Mouse (Mus musculus): ENCODE results near the gene Mvb12b. TPM values are rescaled to one million over a fixed set of nuclear protein-coding genes. Genes with fewer than 3 reads are reported as not detected.

Mvb12b gene
- polyA plus RNA-seq, 1 experiment from 2014 or later, result 15.7 TPM

GRCm38 (mm10) chr2:33706403-33706802 is 181.3 kb downstream of the Mvb12b start:
- Histone ChIP-seq H3K9me3 (no peaks in the 10 kb centered on the region), H3K9ac (no peak overlapping the region), H3K4me2 (replicated peaks) (no peak overlapping the region), H3K4me1 (replicated peaks) (0 out of 2 replicates have a peak, but pooled peaks cover 5% of the 10 kb centered on the region), H3K4me3 (replicated peaks) (no peak overlapping the region), H3K36me3 (no peaks in the 10 kb centered on the region), H3K27ac (no peak overlapping the region), H3K27me3 (replicated peaks) (peaks cover 47% of the 10 kb centered on the region)
- ATAC-seq, result no peak
- 64% methylated on average over 9 of the region's 9 CpGs for WGBS

GRCm38 (mm10) chr2:33705687-33706320 is 181.9 kb downstream of the Mvb12b start:
- Histone ChIP-seq H3K4me1 (replicated peaks) (0 out of 2 replicates have a peak, but pooled peaks cover 5% of the 10 kb centered on the region), H3K4me2 (replicated peaks) (no peak overlapping the region), H3K27me3 (replicated peaks) (peaks cover 52% of the 10 kb centered on the region), H3K4me3 (replicated peaks) (no peak overlapping the region), H3K36me3 (no peaks in the 10 kb centered on the region), H3K27ac (no peak overlapping the region), H3K9me3 (no peaks in the 10 kb centered on the region), H3K9ac (no peak overlapping the region)
- ATAC-seq, result no peak
- 42% methylated on average over 16 of the region's 16 CpGs for WGBS

- WGBS, result 54% methylated on average over 5 of the region's 5 CpGs
- H3K4me1 ChIP-seq (replicated peaks), result 0 out of 2 replicates have a peak, but pooled peaks cover 5% of the 10 kb centered on the region
- no peak overlapping the region for H3K4me2 ChIP-seq (replicated peaks)
- H3K27me3 ChIP-seq (replicated peaks), result peaks cover 51% of the 10 kb centered on the region
- ATAC-seq, result no peak
- no peak overlapping the region for H3K9ac ChIP-seq
- no peaks in the 10 kb centered on the region for H3K36me3 ChIP-seq
- no peak overlapping the region for H3K4me3 ChIP-seq (replicated peaks)
- no peaks in the 10 kb centered on the region for H3K9me3 ChIP-seq
- H3K27ac ChIP-seq, result no peak overlapping the region
These were observed 184.5 kb downstream of the Mvb12b start for GRCm38 (mm10) chr2:33703286-33703685.

GRCm38 (mm10) chr2:33702705-33703104 is 185.0 kb downstream of the Mvb12b start:
- H3K4me3 ChIP-seq (replicated peaks), result no peak overlapping the region
- no peak overlapping the region for H3K4me2 ChIP-seq (replicated peaks)
- ATAC-seq, result no peak
- no peak overlapping the region for H3K27ac ChIP-seq
- no peaks in the 10 kb centered on the region for H3K9me3 ChIP-seq
- 72% methylated on average over 5 of the region's 5 CpGs for WGBS
- H3K36me3 ChIP-seq, result no peaks in the 10 kb centered on the region
- H3K9ac ChIP-seq, result no peak overlapping the region
- peaks cover 49% of the 10 kb centered on the region for H3K27me3 ChIP-seq (replicated peaks)
- H3K4me1 ChIP-seq (replicated peaks), result 0 out of 2 replicates have a peak, but pooled peaks cover 5% of the 10 kb centered on the region

- peak; percentile 31; the same call in 1 of the 2 replicates for ATAC-seq
- WGBS, result 30% methylated on average over 7 of the region's 7 CpGs
- no peak overlapping the region for H3K4me3 ChIP-seq (replicated peaks)
- H3K4me1 ChIP-seq (replicated peaks), result 0 out of 2 replicates have a peak, but pooled peaks cover 5% of the 10 kb centered on the region
- H3K36me3 ChIP-seq, result no peaks in the 10 kb centered on the region
- no peaks in the 10 kb centered on the region for H3K9me3 ChIP-seq
- no peak overlapping the region for H3K27ac ChIP-seq
- no peak overlapping the region for H3K4me2 ChIP-seq (replicated peaks)
- H3K27me3 ChIP-seq (replicated peaks), result peaks cover 39% of the 10 kb centered on the region
- no peak overlapping the region for H3K9ac ChIP-seq
These were observed 186.3 kb downstream of the Mvb12b start for GRCm38 (mm10) chr2:33701446-33701815.

- Histone ChIP-seq H3K27me3 (replicated peaks) (peaks cover 34% of the 10 kb centered on the region), H3K4me1 (replicated peaks) (0 out of 2 replicates have a peak, but pooled peaks cover 5% of the 10 kb centered on the region), H3K27ac (no peak overlapping the region), H3K9ac (no peak overlapping the region), H3K9me3 (no peaks in the 10 kb centered on the region), H3K36me3 (no peaks in the 10 kb centered on the region), H3K4me2 (replicated peaks) (no peak overlapping the region), H3K4me3 (replicated peaks) (no peak overlapping the region)
- peak; percentile 39; the same call in 1 of the 2 replicates for ATAC-seq
- WGBS, result 29% methylated on average over 15 of the region's 15 CpGs
These were observed 186.9 kb downstream of the Mvb12b start for GRCm38 (mm10) chr2:33700581-33701445.

GRCm38 (mm10) chr2:33698898-33699297 is 188.8 kb downstream of the Mvb12b start:
- no peak overlapping the region for H3K9ac ChIP-seq
- no peaks in the 10 kb centered on the region for H3K9me3 ChIP-seq
- ATAC-seq, result no peak
- WGBS, result 66% methylated on average over 3 of the region's 3 CpGs
- H3K27me3 ChIP-seq (replicated peaks), result peaks cover 26% of the 10 kb centered on the region
- no peak overlapping the region for H3K4me3 ChIP-seq (replicated peaks)
- no peaks in the 10 kb centered on the region for H3K36me3 ChIP-seq
- H3K27ac ChIP-seq, result no peak overlapping the region
- H3K4me2 ChIP-seq (replicated peaks), result no peak overlapping the region
- H3K4me1 ChIP-seq (replicated peaks), result 0 out of 2 replicates have a peak, but pooled peaks cover 5% of the 10 kb centered on the region

- Histone ChIP-seq H3K4me1 (replicated peaks) (no peaks in the 10 kb centered on the region), H3K27me3 (replicated peaks) (peaks cover 13% of the 10 kb centered on the region), H3K4me2 (replicated peaks) (no peak overlapping the region), H3K4me3 (replicated peaks) (no peak overlapping the region), H3K27ac (no peak overlapping the region), H3K9ac (no peak overlapping the region), H3K9me3 (no peaks in the 10 kb centered on the region), H3K36me3 (no peaks in the 10 kb centered on the region)
- 62% methylated on average over 3 of the region's 3 CpGs for WGBS
- ATAC-seq, result no peak
These were observed 191.3 kb downstream of the Mvb12b start for GRCm38 (mm10) chr2:33696428-33696827.

- Histone ChIP-seq H3K9me3 (no peaks in the 10 kb centered on the region), H3K4me3 (replicated peaks) (no peak overlapping the region), H3K4me2 (replicated peaks) (no peak overlapping the region), H3K4me1 (replicated peaks) (no peaks in the 10 kb centered on the region), H3K27me3 (replicated peaks) (peaks cover 5% of the 10 kb centered on the region), H3K27ac (no peak overlapping the region), H3K36me3 (no peaks in the 10 kb centered on the region), H3K9ac (no peak overlapping the region)
- no peak for ATAC-seq
- WGBS, result 66% methylated on average over 3 of the region's 3 CpGs
These were observed 193.8 kb downstream of the Mvb12b start for GRCm38 (mm10) chr2:33693931-33694330.

GRCm38 (mm10) chr2:33689880-33690462 is 197.8 kb downstream of the Mvb12b start:
- peaks cover 9% of the 10 kb centered on the region for H3K27me3 ChIP-seq (replicated peaks)
- no peak overlapping the region for H3K4me3 ChIP-seq (replicated peaks)
- H3K27ac ChIP-seq, result no peak overlapping the region
- 27% methylated on average over 9 of the region's 9 CpGs for WGBS
- no peaks in the 10 kb centered on the region for H3K4me1 ChIP-seq (replicated peaks)
- no peaks in the 10 kb centered on the region for H3K9me3 ChIP-seq
- no peak overlapping the region for H3K9ac ChIP-seq
- no peaks in the 10 kb centered on the region for H3K36me3 ChIP-seq
- no peak for ATAC-seq
- H3K4me2 ChIP-seq (replicated peaks), result no peak overlapping the region

- no peak overlapping the region for H3K9ac ChIP-seq
- no peaks in the 10 kb centered on the region for H3K36me3 ChIP-seq
- peaks cover 9% of the 10 kb centered on the region for H3K27me3 ChIP-seq (replicated peaks)
- no peak overlapping the region for H3K27ac ChIP-seq
- 49% methylated on average over 23 of the region's 23 CpGs for WGBS
- no peaks in the 10 kb centered on the region for H3K4me1 ChIP-seq (replicated peaks)
- no peak overlapping the region for H3K4me3 ChIP-seq (replicated peaks)
- H3K9me3 ChIP-seq, result no peaks in the 10 kb centered on the region
- no peak for ATAC-seq
- H3K4me2 ChIP-seq (replicated peaks), result no peak overlapping the region
These were observed 198.4 kb downstream of the Mvb12b start for GRCm38 (mm10) chr2:33689155-33689879.

GRCm38 (mm10) chr2:33683594-33683993 is 204.2 kb downstream of the Mvb12b start:
- Histone ChIP-seq H3K27me3 (replicated peaks) (0 out of 2 replicates have a peak, but pooled peaks cover 8% of the 10 kb centered on the region), H3K36me3 (no peaks in the 10 kb centered on the region), H3K27ac (no peak overlapping the region), H3K4me1 (replicated peaks) (no peaks in the 10 kb centered on the region), H3K9me3 (no peaks in the 10 kb centered on the region), H3K4me2 (replicated peaks) (no peak overlapping the region), H3K4me3 (replicated peaks) (no peak overlapping the region), H3K9ac (no peak overlapping the region)
- WGBS, result 69% methylated on average over 4 of the region's 4 CpGs
- ATAC-seq, result no peak

Measured in intestine, embryonic 15.5 days (tissue).